ENCODE assay signal across 24 mouse cellular contexts in the genomic region with DNA sequence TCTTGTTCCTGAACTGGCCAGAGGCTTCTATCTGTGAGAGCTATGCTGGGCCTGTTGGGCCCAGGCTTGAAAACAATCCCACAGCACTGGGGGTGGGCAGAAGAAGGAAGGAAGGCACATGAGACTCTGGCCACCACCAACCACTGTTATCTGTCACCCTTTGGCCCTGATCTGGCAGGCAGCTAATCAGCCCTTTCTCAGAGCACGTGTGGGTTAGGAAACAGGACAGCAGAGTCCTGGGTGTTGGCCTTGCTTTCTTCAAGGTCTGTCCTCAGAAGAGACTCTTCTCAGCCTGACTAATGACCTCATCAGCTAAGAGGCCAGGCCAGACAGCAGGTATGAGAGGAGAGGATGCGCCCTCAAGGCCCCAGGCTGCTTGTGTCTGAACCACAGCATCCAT. TPM values are rescaled to one million over a fixed set of nuclear protein-coding genes. Genes with fewer than 3 reads are reported as not detected.
A peak's percentile ranks its signal among the peaks of the same experiment; 100 is the strongest.
DNase-seq lines count a peak whose midpoint lies in the region; ATAC-seq and TF ChIP-seq lines count a peak whose summit lies in the region.
"Had no signal": no experiment of that assay in that cellular context is flagged by ENCODE, and none has a peak within 500 bp of the region (broad histone marks: within the 10 kb centered on the region; RNA-seq: fewer than 3 reads in every experiment).

No protein-coding gene starts in this region.

- no peak overlapping the region for H3K4me3 ChIP-seq in heart, postnatal 0 days (ENCODE audit: low read depth, low read length)
- H3K4me3 ChIP-seq in liver, embryonic 16.5 days (ENCODE audit: low read depth, low read length), result no peak overlapping the region
- H3K4me3 ChIP-seq: embryonic facial prominence, embryonic 10.5 days; erythroblast, embryonic 14.5 days; forebrain, embryonic 15.5 days; gastrocnemius, adult 2 months; intestine, embryonic 15.5 days; left cerebral cortex, adult 2 months; limb, embryonic 10.5 days; midbrain, embryonic 15.5 days had no signal

- peak; percentile 22 for DNase-seq in adrenal gland, postnatal 14 days
- DNase-seq in adrenal gland, postnatal 10 days, result no peak
- DNase-seq in heart, postnatal 0 days (ENCODE audit: low spot score), result no peak
- no peak for DNase-seq in heart, adult 9 months (ENCODE audit: low spot score in 2 of 2)
- DNase-seq in layer of hippocampus, postnatal 10 days (ENCODE audit: low spot score in 2 of 2), result no peak
- no peak for DNase-seq in thymus, postnatal 25 days
- DNase-seq: adrenal gland, adult 2 months; cerebellum, adult 11 months; cerebellum, postnatal 25 days; gastrocnemius, adult 2 months; lung, adult 2 months; lung, postnatal 4 days; thymus, adult 2 months had no signal

- no peaks in the 10 kb centered on the region for H3K27me3 ChIP-seq in heart, postnatal 0 days (ENCODE audit: control insufficient read depth, insufficient read depth, low read length)
- H3K27me3 ChIP-seq in liver, embryonic 16.5 days (ENCODE audit: control insufficient read depth, insufficient read depth, low read depth, low read length), result no peaks in the 10 kb centered on the region
- H3K27me3 ChIP-seq: forebrain, embryonic 15.5 days; intestine, embryonic 15.5 days; midbrain, embryonic 15.5 days had no signal

- H3K4me1 ChIP-seq in heart, postnatal 0 days (ENCODE audit: control insufficient read depth, insufficient read depth), result peaks cover 24% of the 10 kb centered on the region
- H3K4me1 ChIP-seq in liver, embryonic 16.5 days (ENCODE audit: control insufficient read depth, low read depth, low read length), result peaks cover 30% of the 10 kb centered on the region
- H3K4me1 ChIP-seq: intestine, embryonic 15.5 days had no signal

- peaks cover 19% of the 10 kb centered on the region for H3K36me3 ChIP-seq in heart, postnatal 0 days (replicated peaks; ENCODE audit: control insufficient read depth, insufficient read depth, low read length)
- H3K36me3 ChIP-seq in liver, embryonic 16.5 days (ENCODE audit: control insufficient read depth, insufficient read depth), result peaks cover 6% of the 10 kb centered on the region; the same call in 1 of the 2 replicates
- H3K36me3 ChIP-seq: intestine, embryonic 15.5 days; midbrain, embryonic 15.5 days had no signal

- 0 out of 2 replicates have a peak overlapping the region, but pooled peaks have one; percentile 2 for H3K9ac ChIP-seq in heart, postnatal 0 days (replicated peaks; ENCODE audit: low read depth, low read length)
- no peak overlapping the region for H3K9ac ChIP-seq in liver, embryonic 16.5 days (ENCODE audit: low read depth, low read length)
- H3K9ac ChIP-seq: forebrain, embryonic 15.5 days; hindbrain, embryonic 14.5 days; intestine, embryonic 15.5 days; midbrain, embryonic 15.5 days had no signal

- ATAC-seq in heart, postnatal 0 days (ENCODE audit: insufficient read depth, low read depth), result 0 out of 2 replicates have a peak, but pooled peaks have one; percentile 25
- peak; percentile 61 for ATAC-seq in liver, embryonic 16.5 days (ENCODE audit: low read depth)
- ATAC-seq in frontal cortex, adult (ENCODE audit: low TSS enrichment), result no peak
- ATAC-seq: forebrain, embryonic 15.5 days; intestine, embryonic 15.5 days; midbrain, embryonic 15.5 days had no signal

- 47% methylated on average over 2 of the region's 2 CpGs for WGBS in heart, postnatal 0 days
- WGBS in liver, embryonic 16.5 days (ENCODE audit: insufficient replicate concordance), result 29% methylated on average over 2 of the region's 2 CpGs

- H3K9me3 ChIP-seq in heart, postnatal 0 days (replicated peaks; ENCODE audit: control insufficient read depth, low read length), result no peaks in the 10 kb centered on the region
- no peaks in the 10 kb centered on the region for H3K9me3 ChIP-seq in liver, embryonic 16.5 days (replicated peaks; ENCODE audit: control insufficient read depth, low read length)
- H3K9me3 ChIP-seq: embryonic facial prominence, embryonic 10.5 days; forebrain, embryonic 15.5 days; intestine, embryonic 15.5 days; limb, embryonic 10.5 days; midbrain, embryonic 15.5 days had no signal

- no peak overlapping the region for H3K4me2 ChIP-seq in heart, postnatal 0 days (ENCODE audit: low read depth, low read length)
- no peak overlapping the region for H3K4me2 ChIP-seq in liver, embryonic 16.5 days (ENCODE audit: low read depth, low read length)
- H3K4me2 ChIP-seq: forebrain, embryonic 15.5 days; hindbrain, embryonic 14.5 days; intestine, embryonic 15.5 days; midbrain, embryonic 15.5 days had no signal

- TF ChIP-seq EP300 in heart, postnatal 0 days (IDR thresholded peaks at IDR 0.05; ENCODE audit: low read depth), result no peak

- peak overlapping the region; percentile 5; the same call in 1 of the 2 replicates for H3K27ac ChIP-seq in heart, postnatal 0 days (ENCODE audit: low read depth)
- H3K27ac ChIP-seq in liver, embryonic 16.5 days (ENCODE audit: low read length), result peak overlapping the region; percentile 51; the same call in 1 of the 2 replicates
- H3K27ac ChIP-seq: embryonic facial prominence, embryonic 10.5 days; forebrain, embryonic 15.5 days; gastrocnemius, adult 2 months; hindbrain, embryonic 14.5 days; intestine, embryonic 15.5 days; left cerebral cortex, adult 2 months; limb, embryonic 10.5 days; midbrain, embryonic 15.5 days had no signal

- TF ChIP-seq CTCF in heart, postnatal 0 days (IDR thresholded peaks at IDR 0.05; ENCODE audit: low read depth), result no peak

RNA-seq across cellular contexts. Expression of a gene that starts 38.2 kb away (rescaled TPM):
- total RNA-seq in adrenal gland, postnatal 14 days (2021), result 31.0 and 31.9 TPM in 2 replicates
- total RNA-seq in adrenal gland, postnatal 10 days (2021), result 10 to 100 TPM; 27.9 to 42.1 TPM
- total RNA-seq in heart, postnatal 0 days (2014; rRNA removed; ENCODE audit: low replicate concordance), result 51.1 and 77.3 TPM in 2 replicates
- polyA plus RNA-seq in heart, postnatal 0 days (2015; fragmentation: Nextera tagmentation; extraction: Ambion mirVana), result 27.7 and 29.2 TPM in 2 replicates
- 15.7 and 16.2 TPM in 2 replicates for polyA plus RNA-seq in liver, embryonic 16.5 days (2015; fragmentation: Nextera tagmentation; extraction: Ambion mirVana)
- total RNA-seq in layer of hippocampus, postnatal 10 days (2021), result 10 to 100 TPM; 48.3 to 48.6 TPM

RNA-seq across cellular contexts. Expression of a gene that starts 53.9 kb away (rescaled TPM):
- 3.7 and 36.1 TPM in 2 replicates for total RNA-seq in adrenal gland, postnatal 14 days (2021)
- total RNA-seq in adrenal gland, postnatal 10 days (2021), result 10 to 100 TPM; 41.3 to 90.3 TPM
- total RNA-seq in heart, postnatal 0 days (2014; rRNA removed; ENCODE audit: low replicate concordance), result 0.19 TPM in 1 of 2 replicates, not detected in the other
- 0.16 and 0.36 TPM in 2 replicates for polyA plus RNA-seq in heart, postnatal 0 days (2015; fragmentation: Nextera tagmentation; extraction: Ambion mirVana)
- 214 and 277 TPM in 2 replicates for polyA plus RNA-seq in liver, embryonic 16.5 days (2015; fragmentation: Nextera tagmentation; extraction: Ambion mirVana)
- 1 to 10 TPM in 1 of 2 experiments, under 1 TPM in 1; 0.80 to 1.1 TPM for total RNA-seq in layer of hippocampus, postnatal 10 days (2021)
- total RNA-seq: CH12.LX had no signal
